Mouse (Mus musculus) adrenal gland, adult 8-10 months (tissue): ENCODE measurements around the gene Nog. TPM values are rescaled to one million over a fixed set of nuclear protein-coding genes. Genes with fewer than 3 reads are reported as not detected.

ENCODE experiments used
- DNase-seq: peaks from one replicate; pipeline ENCODE4 v3.0.0; 2022
- total RNA-seq, 4 experiments: library from RNA; stranded (reverse); gene quantifications; 2 replicates each; pipeline ENCODE4 v1.2.4; 2022

Gene Nog
- under 1 TPM in 3 of 4 experiments, not detected in 1; 0.22 to 0.61 (median 0.49) TPM for total RNA-seq

DNA sequence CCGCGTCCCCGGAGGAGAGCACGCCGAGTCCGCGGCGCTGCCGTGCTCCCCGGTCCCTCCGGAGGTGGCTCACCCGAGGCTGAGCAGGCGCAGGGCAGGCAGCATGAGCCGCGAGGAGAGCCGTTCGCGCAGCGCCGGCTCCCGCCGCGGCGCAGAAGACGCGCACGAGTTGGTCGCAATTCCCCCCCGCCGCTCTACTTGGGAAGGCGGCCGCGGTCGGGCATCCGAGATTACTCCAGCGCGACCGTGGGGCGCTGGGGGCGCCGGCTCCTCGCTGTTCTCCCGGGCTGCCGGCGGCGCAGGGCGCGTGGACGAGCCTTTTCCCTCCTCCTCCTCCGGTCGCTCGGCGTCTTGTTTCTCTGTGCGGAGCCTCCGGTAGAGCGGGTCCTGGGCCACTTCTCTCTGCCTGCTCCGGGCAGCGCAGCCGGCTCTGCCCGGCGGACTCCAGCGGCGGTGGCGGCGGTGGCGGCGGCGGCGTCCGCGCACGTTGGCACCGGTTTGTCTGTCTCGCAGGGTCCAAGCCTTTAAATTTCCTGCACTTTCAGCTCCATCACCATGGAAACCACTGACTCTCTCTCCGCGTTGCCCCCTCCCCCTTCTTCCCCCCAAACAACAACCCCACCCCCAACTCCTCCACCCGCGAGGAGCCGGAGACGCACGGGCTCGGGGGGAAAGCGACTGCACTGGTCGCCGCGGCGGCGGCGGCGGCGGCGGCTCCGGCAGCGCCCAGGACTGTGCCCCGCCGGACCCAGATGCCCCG is at the start of gene Nog:
Gene Nog, minus strand, starts transcription at position 277 of the 760 bp plus-strand sequence.
- no peak for DNase-seq

DNA sequence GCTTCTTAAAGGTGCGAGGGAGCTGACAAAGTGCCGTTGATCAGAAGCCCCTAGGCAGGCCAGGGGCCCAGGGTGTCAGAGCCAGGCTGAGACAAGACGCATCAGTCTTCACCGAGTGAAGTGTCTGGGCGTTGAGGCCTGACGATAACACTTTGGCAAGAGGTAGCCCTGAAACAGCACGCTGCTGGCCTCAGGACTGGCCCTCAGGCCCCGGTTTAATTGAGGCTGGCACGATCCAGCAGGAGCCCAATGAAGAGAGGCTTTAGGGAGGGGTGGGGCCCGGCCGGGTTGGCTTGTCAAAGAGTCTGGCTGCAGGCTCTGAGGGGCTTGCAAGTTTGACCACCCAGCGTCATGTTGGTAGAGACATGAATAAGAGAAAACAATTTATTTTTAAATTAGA is 38.1 kb upstream of the Nog start:
- DNase-seq, result no peak

DNA sequence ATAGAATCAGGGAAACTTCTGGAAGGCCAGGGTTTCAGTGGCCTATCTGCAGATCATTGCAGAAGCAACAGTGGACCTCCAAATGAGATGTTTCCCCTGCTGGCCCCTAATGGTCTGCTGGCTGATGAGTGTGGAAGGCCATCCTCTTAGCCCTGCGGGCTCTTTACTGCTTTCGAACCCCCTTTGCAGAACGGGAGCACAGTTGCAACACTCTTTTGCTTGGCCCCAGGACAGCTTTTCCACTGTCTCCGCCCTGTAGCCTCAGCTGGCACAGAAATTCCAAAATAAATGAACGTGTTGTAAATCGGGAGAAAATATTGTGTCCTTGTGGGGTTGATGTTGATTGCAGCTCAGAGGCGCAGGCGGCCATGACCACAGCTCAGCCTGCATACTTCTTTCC is 37.7 kb upstream of the Nog start:
- DNase-seq, result peak; percentile 4

DNA sequence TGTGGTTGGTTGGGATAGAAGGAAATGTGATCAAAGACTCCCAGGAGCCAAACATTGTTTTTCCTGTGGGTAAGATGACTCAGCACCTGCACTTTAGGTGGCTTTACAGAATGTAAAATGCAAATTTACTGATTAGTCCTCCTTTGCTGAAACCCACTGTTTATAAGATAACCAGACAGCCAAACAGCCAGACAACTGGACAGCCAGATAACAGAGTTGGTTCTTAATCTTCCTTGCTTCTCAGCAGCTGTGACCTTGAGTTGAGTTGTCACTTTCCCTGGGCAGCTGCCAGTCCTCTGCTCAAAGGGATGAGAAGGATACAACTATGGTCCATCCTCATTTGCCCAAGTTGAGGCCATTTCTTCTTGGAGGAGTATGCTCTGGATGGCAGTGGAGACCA is 35.8 kb upstream of the Nog start:
- no peak for DNase-seq

DNA sequence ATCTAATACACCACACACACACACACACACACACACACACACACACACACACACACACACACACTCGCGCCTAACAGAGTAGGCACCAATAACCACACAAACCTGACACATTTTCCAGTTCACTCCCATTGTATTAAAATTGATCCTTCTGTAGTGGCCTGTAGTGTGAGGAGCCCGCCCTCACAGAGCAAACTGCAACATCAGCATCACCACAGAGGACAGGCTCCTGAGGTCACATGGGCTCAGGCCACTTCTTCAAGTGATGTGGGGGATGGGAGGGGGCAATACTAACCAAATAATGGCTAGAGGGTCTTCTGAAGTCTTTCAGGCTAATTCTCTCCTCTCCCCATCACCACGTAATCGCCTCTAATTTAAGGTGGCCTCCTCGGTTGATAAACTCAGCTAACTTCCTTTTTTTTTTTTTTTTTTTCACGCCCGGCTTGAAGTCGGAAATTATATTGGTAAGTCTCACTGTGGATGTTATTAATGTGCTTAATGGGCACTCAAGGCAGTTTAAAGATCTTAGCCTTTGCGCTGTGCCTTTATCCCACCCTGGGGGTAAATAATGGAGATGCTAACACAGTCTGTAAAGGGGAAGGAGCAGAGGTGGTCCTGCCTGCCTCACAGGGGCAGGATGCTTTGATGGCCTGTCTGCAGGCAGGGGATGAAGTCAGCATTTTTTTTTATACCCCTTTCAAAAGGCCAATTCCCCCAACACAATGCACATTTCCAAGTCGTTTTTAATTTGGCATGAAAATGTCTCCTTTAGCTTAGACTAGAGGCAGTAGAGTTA is 25.2 kb upstream of the Nog start:
- no peak for DNase-seq

DNA sequence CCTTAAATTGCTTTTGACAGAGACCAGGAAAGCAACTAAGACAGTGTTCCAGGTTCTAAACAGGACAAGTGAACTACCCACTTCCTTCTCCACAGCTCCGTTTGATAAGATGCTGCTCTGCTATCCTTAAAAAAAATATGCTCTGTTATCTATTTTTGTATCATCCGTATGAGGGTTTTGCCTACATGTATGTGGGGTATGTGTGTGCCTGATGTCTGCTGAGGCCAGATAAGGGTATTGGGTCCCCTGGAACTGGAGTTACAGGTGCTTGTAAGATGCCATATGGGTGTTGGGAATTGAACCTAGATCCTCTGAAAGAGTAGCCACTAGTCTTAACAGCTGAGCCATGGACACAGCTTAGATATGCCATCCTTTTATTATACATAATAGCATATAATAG is 19.6 kb upstream of the Nog start:
- no peak for DNase-seq

DNA sequence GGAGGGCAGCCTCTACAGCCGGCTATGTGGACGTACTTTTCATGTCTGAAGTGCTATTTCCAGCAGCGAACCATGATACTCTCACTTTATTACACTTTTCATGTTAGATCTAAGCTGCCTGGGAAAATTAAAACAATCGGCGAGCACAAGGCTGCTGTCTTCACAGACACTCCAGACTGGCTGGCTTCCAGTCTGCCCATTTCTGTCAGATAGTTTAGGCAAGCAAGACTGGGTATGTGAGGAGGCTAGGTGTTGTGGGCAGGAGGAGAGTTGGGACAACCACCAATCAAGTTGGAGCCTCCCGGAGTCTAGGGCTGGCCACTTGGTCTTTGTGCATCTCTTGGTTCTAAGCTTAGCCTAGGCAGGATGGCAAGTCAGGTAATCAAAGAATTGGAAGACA is 17.5 kb upstream of the Nog start:
- DNase-seq, result no peak

DNA sequence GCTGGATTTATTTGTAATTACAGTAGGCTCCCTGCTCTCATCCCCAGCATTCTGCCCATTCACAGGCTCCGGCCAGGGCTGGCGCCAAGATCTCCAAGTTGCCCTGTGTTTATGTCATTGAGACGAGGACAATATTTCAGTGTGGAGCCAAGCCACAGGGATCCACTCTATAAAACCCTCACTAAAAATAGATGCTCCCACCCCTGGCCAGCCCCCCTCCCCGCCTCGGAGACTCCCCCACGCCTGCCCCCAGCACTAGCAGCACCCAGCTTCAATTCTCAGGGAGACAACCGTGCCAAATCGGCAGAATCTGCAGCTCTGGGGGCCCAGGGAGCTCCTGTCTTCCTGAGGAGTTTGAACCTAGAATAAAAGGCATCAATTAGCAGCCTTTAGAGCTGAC is 16.2 kb upstream of the Nog start:
- no peak for DNase-seq

DNA sequence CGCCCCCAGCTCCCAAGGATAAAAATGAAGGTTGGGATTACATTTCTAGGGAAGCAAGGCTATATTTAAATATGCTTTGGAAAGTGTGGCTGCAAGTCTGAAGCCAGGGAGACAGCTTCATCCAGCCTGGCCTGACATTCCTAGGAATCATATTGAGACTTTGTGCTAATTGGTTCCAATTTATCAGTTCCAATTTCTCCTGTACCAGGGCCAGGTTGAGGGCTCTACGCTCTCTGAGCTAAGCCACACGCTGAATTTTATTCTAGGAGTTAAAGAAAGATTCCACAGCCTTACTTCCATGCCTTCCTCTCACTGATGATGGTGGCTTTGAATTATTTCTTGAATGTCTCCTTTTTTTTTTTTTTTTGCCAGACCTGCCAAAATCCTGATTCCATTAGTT is 15.6 kb upstream of the Nog start:
- DNase-seq, result no peak

DNA sequence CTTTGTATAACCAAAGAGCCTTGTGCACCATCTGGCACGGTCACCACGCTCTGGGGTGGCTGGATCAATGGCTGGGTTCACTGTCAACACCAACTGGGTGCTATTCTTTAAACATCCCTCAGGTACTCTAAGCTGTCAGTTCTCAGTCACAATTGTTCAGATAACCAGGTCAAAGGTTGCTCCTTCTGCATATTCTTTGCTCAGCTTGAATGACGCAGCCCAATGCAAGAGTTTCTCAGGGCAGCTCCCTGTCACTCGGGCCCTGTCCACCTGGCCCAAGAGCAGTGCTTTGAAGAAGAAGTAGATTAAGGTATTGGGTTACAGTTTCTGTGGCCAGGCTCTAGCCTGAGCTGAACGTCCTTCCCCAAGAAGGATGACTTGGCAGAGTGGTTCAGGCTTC is 12.2 kb upstream of the Nog start:
- no peak for DNase-seq

DNA sequence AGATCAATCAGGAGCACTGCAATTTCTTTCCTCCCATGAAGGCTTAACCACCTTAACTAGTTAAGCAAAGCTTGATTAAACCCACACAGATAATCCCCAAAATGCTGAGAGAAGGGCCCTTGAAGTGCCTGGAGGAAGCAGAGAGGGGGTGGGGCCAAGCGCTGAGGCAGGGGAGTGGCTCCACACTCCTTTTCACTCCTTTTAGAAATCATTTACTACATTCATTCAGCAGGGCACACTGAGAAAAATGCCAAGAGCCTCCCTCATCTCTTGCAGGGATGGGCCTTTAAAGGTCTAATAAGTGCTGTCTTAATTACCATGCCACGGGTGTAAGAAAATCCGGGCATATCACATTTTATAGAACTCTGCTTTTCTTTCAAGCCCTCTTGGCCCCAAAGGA is 10.2 kb upstream of the Nog start:
- no peak for DNase-seq

DNA sequence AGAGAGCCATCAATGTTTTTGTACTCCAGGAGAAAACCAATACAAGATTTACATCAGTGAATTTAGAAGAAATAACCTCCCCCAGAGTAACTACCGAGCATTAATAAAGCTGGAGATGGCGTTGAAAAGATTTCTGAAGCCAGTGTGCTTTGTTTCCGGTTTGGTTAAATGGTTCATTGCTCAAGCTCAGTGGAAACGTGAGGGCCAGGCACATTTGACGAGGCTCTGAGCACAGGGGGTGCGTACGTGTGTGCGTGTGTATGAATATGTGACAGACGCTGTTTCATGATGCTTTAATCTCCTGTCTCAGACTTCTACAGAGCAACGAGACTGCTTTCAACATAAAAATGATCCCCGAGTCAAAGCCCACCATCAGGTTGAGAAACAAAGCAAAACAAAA is 8.1 kb upstream of the Nog start:
- no peak for DNase-seq

DNA sequence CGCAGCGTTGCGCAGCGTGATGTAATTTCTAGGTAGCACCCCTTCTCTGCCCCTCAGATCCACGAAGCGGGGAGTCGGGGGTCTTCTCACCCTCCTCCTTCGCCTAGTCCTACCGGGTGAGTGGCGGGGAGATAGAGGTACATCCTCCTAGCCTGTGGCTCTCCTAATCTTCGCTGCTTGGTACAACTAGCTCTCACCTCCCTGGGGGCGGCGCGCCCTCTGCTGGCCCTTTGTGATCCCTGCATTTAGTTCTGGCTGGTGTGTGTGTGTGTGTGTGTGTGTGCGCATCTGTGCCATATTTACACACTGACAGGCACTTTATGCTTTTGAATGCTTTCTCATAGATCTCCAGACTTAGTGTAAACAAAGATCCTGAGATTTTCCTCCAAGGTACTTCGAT is 1.3 kb upstream of the Nog start:
- peak; percentile 60 for DNase-seq

DNA sequence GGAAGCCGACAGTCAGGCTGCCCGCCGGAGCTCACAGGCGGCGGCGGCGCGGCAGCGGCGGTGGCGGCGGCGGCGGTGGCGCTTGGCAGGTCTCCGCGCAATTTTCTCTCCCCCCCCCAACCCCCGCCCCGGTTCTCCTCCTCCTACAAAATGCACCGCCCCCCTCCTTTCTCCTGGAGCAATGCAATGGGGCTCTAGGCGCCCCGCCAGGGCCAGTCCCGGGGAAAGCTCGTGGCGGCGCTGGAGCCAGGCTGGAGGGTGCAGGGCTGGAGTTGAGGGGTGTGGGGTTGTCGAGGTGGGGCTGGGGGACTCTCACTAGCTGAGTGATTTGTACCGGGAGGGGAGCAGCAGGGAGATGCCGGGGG is 666 bp upstream of the Nog start:
- DNase-seq, result peak; percentile 24

DNA sequence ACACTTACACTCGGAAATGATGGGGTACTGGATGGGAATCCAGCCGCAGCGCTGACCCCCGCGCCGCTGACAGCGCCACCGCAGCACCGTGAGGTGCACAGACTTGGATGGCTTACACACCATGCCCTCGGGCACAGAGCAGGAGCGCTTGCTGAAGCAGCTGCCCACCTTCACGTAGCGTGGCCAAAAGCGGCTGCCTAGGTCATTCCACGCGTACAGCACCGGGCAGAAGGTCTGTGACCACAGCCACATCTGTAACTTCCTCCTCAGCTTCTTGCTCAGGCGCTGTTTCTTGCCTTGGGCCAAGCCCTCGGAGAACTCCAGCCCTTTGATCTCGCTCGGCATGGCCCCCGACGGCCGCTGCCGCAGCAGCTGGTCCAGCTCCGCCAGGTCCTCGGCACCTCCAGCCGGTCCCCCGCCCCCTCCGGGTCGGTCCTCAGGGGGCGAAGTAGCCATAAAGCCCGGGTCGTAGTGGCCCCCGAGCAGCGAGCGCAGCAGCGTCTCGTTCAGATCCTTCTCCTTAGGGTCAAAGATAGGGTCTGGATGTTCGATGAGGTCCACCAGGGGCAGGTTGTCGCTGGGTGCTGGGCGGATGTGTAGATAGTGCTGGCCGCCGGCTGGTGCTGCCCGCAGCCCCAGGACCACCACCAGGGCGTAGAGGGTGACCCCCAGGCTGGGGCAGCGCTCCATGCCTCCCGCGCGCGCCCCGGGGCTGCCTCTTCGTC is 639 bp downstream of the Nog start:
- DNase-seq, result no peak

DNA sequence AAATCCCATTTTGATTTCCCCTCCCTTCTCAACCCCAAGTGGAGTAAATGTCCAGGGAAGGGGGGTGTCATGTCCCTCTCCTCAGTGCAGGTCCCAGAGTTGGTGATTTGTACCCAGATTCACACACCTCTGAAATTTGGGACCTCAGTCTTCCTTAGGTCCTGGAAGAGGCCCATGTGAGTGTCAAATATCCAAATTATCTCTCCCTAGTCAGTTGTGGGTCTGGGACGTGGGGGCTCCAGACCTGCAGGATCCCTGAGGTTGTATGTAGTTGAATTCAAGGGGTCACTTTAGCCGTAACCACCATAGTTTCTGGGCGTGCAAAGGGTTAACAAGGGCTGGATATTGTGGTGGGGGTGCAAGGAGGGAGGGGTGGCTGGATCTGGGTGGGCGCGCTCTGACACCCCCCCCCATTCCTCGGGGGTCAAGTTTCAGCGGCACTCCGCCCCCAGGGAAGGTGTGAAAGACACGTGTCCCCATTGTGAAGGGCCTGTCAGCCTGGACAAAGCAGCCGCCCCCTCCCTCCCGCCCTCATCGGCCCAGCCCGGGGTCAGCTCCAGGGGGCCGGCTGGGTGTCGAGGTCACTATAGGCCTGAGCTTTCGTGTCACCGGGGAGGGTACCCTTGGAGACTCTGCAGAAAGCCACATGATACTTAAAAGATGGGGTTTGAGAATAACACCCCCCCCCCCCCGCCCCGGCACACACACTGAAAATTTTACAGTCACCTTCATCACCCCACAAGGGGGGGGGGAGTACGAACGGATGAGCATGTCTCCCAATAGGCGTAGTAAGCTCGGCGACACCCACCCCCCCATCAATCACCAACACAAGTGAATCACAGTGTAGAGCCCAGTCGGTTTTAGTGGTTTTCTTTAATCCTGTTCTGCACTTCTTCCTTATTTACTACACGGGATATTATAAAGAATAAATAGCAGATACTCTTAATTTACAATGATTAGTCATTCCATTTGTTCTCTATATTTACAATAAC is 2.1 kb downstream of the Nog start:
- DNase-seq, result no peak

DNA sequence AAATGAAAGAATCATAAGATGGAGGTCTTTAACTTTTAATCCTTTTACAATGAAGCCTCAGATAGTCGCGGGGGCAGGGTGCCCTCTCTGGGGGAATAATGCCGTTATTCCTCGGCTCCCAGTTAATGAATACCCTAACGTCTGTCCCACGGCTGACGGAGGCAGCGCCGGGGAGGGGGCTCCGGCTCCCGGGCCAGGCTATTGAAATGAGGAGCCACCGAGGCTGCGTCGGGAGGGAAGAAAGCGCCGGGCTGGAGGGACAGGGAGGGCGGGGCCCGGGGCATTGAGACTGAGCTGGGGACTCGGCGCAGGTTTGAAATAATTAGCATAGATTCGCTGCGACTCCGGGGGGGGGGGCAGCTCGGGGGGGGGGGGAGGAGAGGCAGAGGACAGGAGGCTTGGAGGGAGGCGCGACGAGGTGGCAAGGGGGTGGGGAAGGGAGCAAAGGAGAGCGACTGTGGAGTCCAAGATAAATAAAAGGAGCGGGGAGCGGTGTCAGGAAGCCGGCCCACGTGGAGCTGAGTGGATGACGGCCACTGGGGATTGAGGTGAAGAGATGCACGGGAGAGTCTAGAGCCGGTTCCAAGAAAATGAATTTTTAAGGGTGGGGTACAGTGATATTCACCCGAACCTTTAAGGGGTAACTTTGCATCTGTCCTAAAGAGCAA is 2.9 kb downstream of the Nog start:
- no peak for DNase-seq

DNA sequence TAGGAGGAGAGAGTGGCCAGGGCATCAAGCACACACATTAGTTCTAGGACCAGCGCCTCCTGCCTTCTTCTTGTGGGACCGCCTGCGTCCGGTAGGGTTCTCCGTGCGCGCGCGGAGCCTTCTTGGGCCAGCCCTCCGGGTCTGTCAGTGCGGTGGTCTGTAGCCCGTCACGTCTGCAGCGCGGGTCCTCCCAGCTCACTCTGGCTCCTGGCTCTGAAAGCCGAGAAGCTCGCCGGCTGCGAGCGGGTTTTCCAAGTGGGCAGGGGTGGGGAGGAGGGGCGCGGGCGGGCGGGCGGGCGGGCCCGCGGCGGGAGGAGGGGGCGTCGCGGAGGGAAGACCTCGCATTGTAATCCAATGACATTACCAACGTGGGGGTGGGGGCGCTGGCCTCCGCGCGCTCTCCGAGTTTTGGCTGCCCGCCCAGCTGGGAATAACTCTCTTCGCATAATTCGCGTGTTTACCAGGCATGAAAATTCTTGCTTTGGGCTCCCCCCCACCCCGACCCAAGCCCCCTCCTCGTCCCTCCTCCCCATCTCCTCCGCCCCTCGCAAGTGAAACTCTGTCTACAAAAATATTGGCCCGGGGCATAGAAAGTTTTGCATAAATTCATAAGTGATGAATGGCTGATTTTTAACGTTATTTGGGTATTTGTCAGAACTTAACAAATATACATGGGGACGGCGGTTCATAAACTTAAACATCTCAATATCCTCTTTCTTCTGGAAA is 3.7 kb downstream of the Nog start:
- DNase-seq, result no peak

DNA sequence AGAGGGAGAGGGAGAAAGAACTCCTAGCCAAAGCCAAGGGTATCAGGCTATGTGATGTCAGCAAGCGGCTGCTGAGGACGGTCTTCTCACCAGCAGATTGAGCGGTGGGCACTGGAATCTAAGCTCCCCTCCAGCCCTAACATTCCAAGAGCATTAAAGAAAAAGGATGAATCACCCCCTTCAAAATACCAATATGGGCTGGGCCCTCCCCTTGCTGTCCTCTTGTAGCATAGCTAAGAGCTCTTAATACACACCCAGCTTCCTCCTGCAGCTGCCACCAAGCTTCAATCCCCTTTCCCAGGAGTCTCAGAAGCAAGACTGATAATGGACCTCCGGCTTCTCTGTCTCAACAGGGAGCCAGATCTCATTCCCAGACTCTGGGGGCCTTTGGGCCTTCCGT is 4.6 kb downstream of the Nog start:
- DNase-seq, result no peak

DNA sequence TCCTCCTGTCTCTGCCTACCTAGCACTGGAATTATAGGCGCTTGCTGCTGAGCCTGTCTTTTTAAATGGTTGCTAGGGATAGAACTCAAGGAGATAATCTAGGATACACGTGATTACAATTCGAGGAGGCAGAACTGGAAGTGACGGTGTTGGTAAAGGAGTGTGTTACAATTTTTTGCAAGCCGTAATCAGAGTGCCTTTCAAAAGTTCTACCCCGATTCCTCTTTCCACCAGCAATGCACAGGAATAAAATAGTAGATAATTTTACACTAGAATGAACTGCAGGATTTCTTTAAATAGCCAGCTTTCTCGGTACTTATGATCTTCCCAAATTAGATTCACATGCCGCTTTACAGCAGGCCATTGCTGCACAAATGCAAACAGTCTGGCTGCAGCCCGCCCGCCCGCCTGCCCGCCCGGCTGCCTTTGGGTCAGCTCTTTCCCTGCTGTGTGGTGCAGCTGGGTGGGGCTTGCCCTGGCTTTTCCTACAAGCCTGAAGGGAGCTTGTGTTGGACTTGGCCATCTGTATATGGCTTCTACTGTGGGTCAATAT is 32.2 kb downstream of the Nog start:
- DNase-seq, result no peak

DNA sequence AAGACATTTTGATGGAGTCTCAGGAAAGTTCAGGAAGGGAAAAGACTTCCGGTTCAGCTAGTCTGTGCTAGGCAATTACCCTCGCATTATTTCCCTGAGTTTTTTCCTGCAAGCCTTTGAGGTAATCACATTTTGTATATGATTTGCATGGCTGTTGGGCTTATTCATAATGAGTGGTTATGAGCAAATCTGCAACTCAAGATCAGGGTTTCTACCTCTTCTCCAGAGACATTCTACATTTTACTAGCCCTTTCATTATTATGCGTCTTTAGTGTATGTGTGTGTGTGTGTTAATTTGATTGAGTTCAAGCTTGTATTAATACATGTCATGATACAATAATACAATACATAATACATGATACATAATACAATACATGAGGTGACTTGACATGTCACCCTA is 34.6 kb downstream of the Nog start:
- DNase-seq, result no peak
